ENCODE assay signal across 22 mouse cellular contexts in the genomic region with DNA sequence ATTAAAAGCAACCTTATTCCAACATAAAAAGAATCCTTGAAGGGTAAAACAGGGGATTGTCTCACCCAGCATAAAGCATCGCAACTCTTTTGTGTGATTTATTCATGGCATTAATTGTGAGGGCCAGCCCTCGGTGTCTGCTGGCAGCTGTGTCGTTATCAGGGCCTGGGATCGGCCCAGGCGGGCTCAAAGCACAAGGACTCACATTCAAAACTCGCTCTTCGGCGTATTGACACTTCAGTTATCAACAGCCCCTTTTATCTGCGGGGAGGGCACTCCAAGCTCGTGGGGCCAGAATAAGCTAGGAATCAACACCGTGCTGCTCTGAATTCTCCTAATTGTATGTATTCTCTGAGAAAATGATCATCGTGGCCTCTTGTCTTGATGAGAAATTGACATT.
DNase-seq lines count a peak whose midpoint lies in the region; ATAC-seq and TF ChIP-seq lines count a peak whose summit lies in the region.
"Had no signal": no experiment of that assay in that cellular context is flagged by ENCODE, and none has a peak within 500 bp of the region (broad histone marks: within the 10 kb centered on the region; RNA-seq: fewer than 3 reads in every experiment).

No protein-coding gene starts in this region.

- H3K27ac ChIP-seq in forebrain, embryonic 14.5 days (ENCODE audit: low read depth, low read length), result no peak overlapping the region
- H3K27ac ChIP-seq in forebrain, postnatal 0 days (ENCODE audit: low read depth, low read length), result no peak overlapping the region
- H3K27ac ChIP-seq in midbrain, embryonic 12.5 days (replicated peaks), result peak overlapping the region; percentile 35
- no peak overlapping the region for H3K27ac ChIP-seq in midbrain, postnatal 0 days (ENCODE audit: low read depth, low read length)
- H3K27ac ChIP-seq in intestine, embryonic 16.5 days (ENCODE audit: low read length), result no peak overlapping the region
- H3K27ac ChIP-seq in neural tube, embryonic 14.5 days (ENCODE audit: low read depth, low read length), result 0 out of 2 replicates have a peak overlapping the region, but pooled peaks have one; percentile 6
- H3K27ac ChIP-seq: limb, embryonic 10.5 days; macrophage had no signal

- peak; percentile 45 for DNase-seq in forebrain, embryonic 14.5 days (ENCODE audit: low spot score)
- DNase-seq in forebrain, postnatal 0 days, result no peak
- no peak for DNase-seq in midbrain, postnatal 0 days (ENCODE audit: low spot score)
- DNase-seq in embryo, embryonic 10.5 days (ENCODE audit: low spot score), result no peak
- DNase-seq: adrenal gland, postnatal 25 days; cerebellum, adult 9-10 months; gastrocnemius, postnatal 36 days; heart, postnatal 14 days; kidney, adult 8-10 months; kidney, postnatal 10 days; liver; retina, postnatal 1 day; right cerebral cortex, postnatal 25 days; spleen, adult 18-20 months had no signal

- no peak overlapping the region for H3K4me2 ChIP-seq in forebrain, embryonic 14.5 days (ENCODE audit: low read length)
- no peak overlapping the region for H3K4me2 ChIP-seq in forebrain, postnatal 0 days (ENCODE audit: low read depth)
- no peak overlapping the region for H3K4me2 ChIP-seq in midbrain, embryonic 12.5 days (replicated peaks)
- H3K4me2 ChIP-seq in midbrain, postnatal 0 days (ENCODE audit: low read depth, low read length, poor library complexity, severe bottlenecking), result no peak overlapping the region
- H3K4me2 ChIP-seq in intestine, embryonic 16.5 days (ENCODE audit: low read depth, low read length), result peak overlapping the region; percentile 5; the same call in 1 of the 2 replicates
- H3K4me2 ChIP-seq in neural tube, embryonic 14.5 days (ENCODE audit: low read depth, low read length), result no peak overlapping the region
- H3K4me2 ChIP-seq: heart, embryonic 12.5 days had no signal

- peaks cover 6% of the 10 kb centered on the region; the same call in 1 of the 2 replicates for H3K4me1 ChIP-seq in forebrain, embryonic 14.5 days (ENCODE audit: control insufficient read depth, insufficient read depth, low read length)
- no peaks in the 10 kb centered on the region for H3K4me1 ChIP-seq in forebrain, postnatal 0 days (ENCODE audit: insufficient read depth)
- peaks cover 9% of the 10 kb centered on the region for H3K4me1 ChIP-seq in midbrain, embryonic 12.5 days
- H3K4me1 ChIP-seq in midbrain, postnatal 0 days (ENCODE audit: insufficient read depth, low read length), result no peaks in the 10 kb centered on the region
- no peaks in the 10 kb centered on the region for H3K4me1 ChIP-seq in intestine, embryonic 16.5 days (ENCODE audit: control insufficient read depth, insufficient read depth, low read length)
- no peaks in the 10 kb centered on the region for H3K4me1 ChIP-seq in neural tube, embryonic 14.5 days (ENCODE audit: control insufficient read depth, insufficient read depth, low read length)

- H3K36me3 ChIP-seq in forebrain, embryonic 14.5 days (ENCODE audit: control insufficient read depth, insufficient read depth, low read length), result no peaks in the 10 kb centered on the region
- H3K36me3 ChIP-seq in forebrain, postnatal 0 days (ENCODE audit: insufficient read depth), result no peaks in the 10 kb centered on the region
- peaks cover 15% of the 10 kb centered on the region for H3K36me3 ChIP-seq in midbrain, embryonic 12.5 days
- H3K36me3 ChIP-seq in midbrain, postnatal 0 days (ENCODE audit: insufficient read depth, low read length), result no peaks in the 10 kb centered on the region
- no peaks in the 10 kb centered on the region for H3K36me3 ChIP-seq in intestine, embryonic 16.5 days (ENCODE audit: control insufficient read depth, insufficient read depth, low read length)
- no peaks in the 10 kb centered on the region; the same call in 1 of the 2 replicates for H3K36me3 ChIP-seq in neural tube, embryonic 14.5 days (ENCODE audit: control insufficient read depth, insufficient read depth, low read length)
- H3K36me3 ChIP-seq: heart, embryonic 12.5 days had no signal

- WGBS in forebrain, embryonic 14.5 days, result 11% methylated on average over 12 of the region's 12 CpGs
- WGBS in forebrain, postnatal 0 days, result 16% methylated on average over 12 of the region's 12 CpGs
- 52% methylated on average over 12 of the region's 12 CpGs for WGBS in midbrain, embryonic 12.5 days
- 44% methylated on average over 12 of the region's 12 CpGs for WGBS in midbrain, postnatal 0 days
- 48% methylated on average over 12 of the region's 12 CpGs for WGBS in intestine, embryonic 16.5 days
- 27% methylated on average over 12 of the region's 12 CpGs for WGBS in neural tube, embryonic 14.5 days

- no peak for ATAC-seq in forebrain, embryonic 14.5 days
- ATAC-seq in forebrain, postnatal 0 days, result no peak
- peak; percentile 41; the same call in 1 of the 2 replicates for ATAC-seq in midbrain, embryonic 12.5 days (ENCODE audit: low FRiP score, low read depth)
- no peak for ATAC-seq in midbrain, postnatal 0 days (ENCODE audit: low FRiP score)
- peak; percentile 46; the same call in 1 of the 2 replicates for ATAC-seq in intestine, embryonic 16.5 days
- ATAC-seq in neural tube, embryonic 14.5 days (ENCODE audit: low read depth), result no peak
- no peak for ATAC-seq in frontal cortex, adult (ENCODE audit: low TSS enrichment)
- ATAC-seq: lung, postnatal 0 days had no signal

- H3K27me3 ChIP-seq in forebrain, embryonic 14.5 days (replicated peaks; ENCODE audit: control insufficient read depth, insufficient read depth, low read length), result peaks cover 41% of the 10 kb centered on the region
- H3K27me3 ChIP-seq in forebrain, postnatal 0 days (ENCODE audit: insufficient read depth, low read length), result peaks cover 50% of the 10 kb centered on the region
- peaks cover 13% of the 10 kb centered on the region for H3K27me3 ChIP-seq in midbrain, embryonic 12.5 days
- no peaks in the 10 kb centered on the region for H3K27me3 ChIP-seq in midbrain, postnatal 0 days (ENCODE audit: insufficient read depth, low read length)
- no peaks in the 10 kb centered on the region for H3K27me3 ChIP-seq in intestine, embryonic 16.5 days (replicated peaks; ENCODE audit: control insufficient read depth, insufficient read depth, low read length)
- no peaks in the 10 kb centered on the region for H3K27me3 ChIP-seq in neural tube, embryonic 14.5 days (ENCODE audit: control insufficient read depth, insufficient read depth, low read length)
- H3K27me3 ChIP-seq: heart, embryonic 12.5 days had no signal

- H3K9ac ChIP-seq in forebrain, embryonic 14.5 days (ENCODE audit: low read length), result no peak overlapping the region
- no peak overlapping the region for H3K9ac ChIP-seq in forebrain, postnatal 0 days
- no peak overlapping the region for H3K9ac ChIP-seq in midbrain, embryonic 12.5 days (replicated peaks)
- no peak overlapping the region for H3K9ac ChIP-seq in midbrain, postnatal 0 days (replicated peaks; ENCODE audit: low read length, poor library complexity, severe bottlenecking)
- H3K9ac ChIP-seq in intestine, embryonic 16.5 days (ENCODE audit: low read depth, low read length), result no peak overlapping the region
- no peak overlapping the region for H3K9ac ChIP-seq in neural tube, embryonic 14.5 days (replicated peaks; ENCODE audit: low read depth, low read length)
- H3K9ac ChIP-seq: heart, embryonic 12.5 days had no signal

- H3K9me3 ChIP-seq in forebrain, embryonic 14.5 days (replicated peaks; ENCODE audit: control insufficient read depth, low read length), result no peaks in the 10 kb centered on the region
- no peaks in the 10 kb centered on the region for H3K9me3 ChIP-seq in forebrain, postnatal 0 days (ENCODE audit: low read length)
- no peaks in the 10 kb centered on the region for H3K9me3 ChIP-seq in midbrain, embryonic 12.5 days
- no peaks in the 10 kb centered on the region for H3K9me3 ChIP-seq in midbrain, postnatal 0 days (ENCODE audit: low read length)
- no peaks in the 10 kb centered on the region for H3K9me3 ChIP-seq in intestine, embryonic 16.5 days (ENCODE audit: control insufficient read depth, low read length)
- H3K9me3 ChIP-seq in neural tube, embryonic 14.5 days (ENCODE audit: control insufficient read depth, low read length), result no peaks in the 10 kb centered on the region
- H3K9me3 ChIP-seq: limb, embryonic 10.5 days had no signal

- TF ChIP-seq CTCF in forebrain, postnatal 0 days (IDR thresholded peaks at IDR 0.05; ENCODE audit: low read depth), result no peak
- TF ChIP-seq CTCF in midbrain, postnatal 0 days (IDR thresholded peaks at IDR 0.05), result no peak

- no peak overlapping the region for H3K4me3 ChIP-seq in forebrain, embryonic 14.5 days (ENCODE audit: low read depth, low read length)
- H3K4me3 ChIP-seq in forebrain, postnatal 0 days (ENCODE audit: low read depth, low read length), result no peak overlapping the region
- H3K4me3 ChIP-seq in midbrain, embryonic 12.5 days, result no peak overlapping the region
- no peak overlapping the region for H3K4me3 ChIP-seq in midbrain, postnatal 0 days (ENCODE audit: low read depth, low read length)
- H3K4me3 ChIP-seq in intestine, embryonic 16.5 days (ENCODE audit: low read length), result no peak overlapping the region
- no peak overlapping the region for H3K4me3 ChIP-seq in neural tube, embryonic 14.5 days (ENCODE audit: low read depth, low read length)
- H3K4me3 ChIP-seq: heart, embryonic 12.5 days; limb, embryonic 10.5 days had no signal

Comparison
In these comparisons a context has a peak if more than half of its experiments do, and no peak if none do; other contexts are left out.
1. ATAC-seq: peak in midbrain, embryonic 12.5 days (single experiment) and intestine, embryonic 16.5 days (single experiment); none in forebrain, embryonic 14.5 days (single experiment), forebrain, postnatal 0 days (single experiment), midbrain, postnatal 0 days (single experiment), neural tube, embryonic 14.5 days (single experiment) and frontal cortex, adult (single experiment).
2. H3K27ac ChIP-seq: peak in midbrain, embryonic 12.5 days (single experiment) and neural tube, embryonic 14.5 days (single experiment); none in forebrain, embryonic 14.5 days (single experiment), forebrain, postnatal 0 days (single experiment), midbrain, postnatal 0 days (single experiment) and intestine, embryonic 16.5 days (single experiment).